Mouse (Mus musculus) stomach, postnatal 0 days (tissue): ENCODE data around the gene Kif7. TPM values are rescaled to one million over a fixed set of nuclear protein-coding genes. Genes with fewer than 3 reads are reported as not detected.

Source experiments
- ATAC-seq: fragments of 200-750 bp; cut with Nextera tagmentation; 2 replicates; pipeline ENCODE4 v1.8.0; 2017; ENCODE audit not compliant: low FRiP score, low TSS enrichment
- DNase-seq: peaks from one replicate; pipeline ENCODE4 v3.0.0-alpha.2; 2016; ENCODE audit warnings: low spot score
- H3K27ac ChIP-seq: fragments of 300-500 bp; sonication (generic); replicated peaks from 2 replicates; pipeline ENCODE4 v1.5.1; 2014; ENCODE audit warnings: mild to moderate bottlenecking, control low read depth
- H3K27me3 ChIP-seq: fragments of 300-500 bp; sonication (generic); 2 replicates; pipeline ENCODE4 v1.6.1; 2014; ENCODE audit warnings: low read length; ENCODE audit not compliant: control insufficient read depth, insufficient read depth
- H3K36me3 ChIP-seq: fragments of 300-500 bp; sonication (generic); 2 replicates; pipeline ENCODE4 v1.6.1; 2014; ENCODE audit warnings: low read length, mixed read lengths; ENCODE audit not compliant: control insufficient read depth, insufficient read depth
- H3K4me1 ChIP-seq: fragments of 300-500 bp; sonication (generic); replicated peaks from 2 replicates; pipeline ENCODE4 v1.6.1; 2014; ENCODE audit warnings: antibody characterized with exemption; ENCODE audit not compliant: control insufficient read depth, insufficient read depth
- H3K4me2 ChIP-seq: fragments of 300-500 bp; sonication (generic); replicated peaks from 2 replicates; pipeline ENCODE4 v1.6.1; 2014; ENCODE audit warnings: low read depth, mild to moderate bottlenecking, control low read depth, moderate library complexity
- H3K4me3 ChIP-seq: fragments of 300-500 bp; sonication (generic); 2 replicates; pipeline ENCODE4 v1.5.1; 2014; ENCODE audit warnings: low read depth, low read length, control low read depth
- H3K9ac ChIP-seq: fragments of 300-500 bp; sonication (generic); 2 replicates; pipeline ENCODE4 v1.6.1; 2014; ENCODE audit warnings: mild to moderate bottlenecking, low read length, control low read depth, mixed read lengths
- H3K9me3 ChIP-seq: fragments of 300-500 bp; sonication (generic); 2 replicates; pipeline ENCODE4 v1.6.1; 2016; ENCODE audit warnings: low read length; ENCODE audit not compliant: control insufficient read depth
- CTCF ChIP-seq: IDR thresholded peaks from 2 replicates; pipeline ENCODE4 v1.5.1; 2016; ENCODE audit warnings: antibody characterized with exemption, low read depth, mild to moderate bottlenecking, moderate library complexity
- EP300 ChIP-seq: optimal IDR thresholded peaks from 2 replicates; pipeline ENCODE3; 2016; ENCODE audit warnings: antibody characterized with exemption
- WGBS: fragments of 180-500 bp; shearing (Covaris S2); extraction: QIAGEN DNeasy Blood & Tissue Kit; methylation state at CpG from one replicate; pipeline ENCODE4 v1.1.7; 2014; 5-methylcytosine and 5-hydroxymethylcytosine counted together
- polyA plus RNA-seq: library from polyadenylated mRNA; unstranded; fragments of >200 nt; fragmentation: Nextera tagmentation; extraction: Ambion mirVana; gene quantifications from 2 replicates; pipeline ENCODE4 v1.2.1, GENCODE M21; 2015

The Kif7 gene
- polyA plus RNA-seq, 1 experiment from 2014 or later = 1.1 TPM

- DNase-seq (peak; percentile 53), ATAC-seq (peak; percentile 67)
- no peak overlapping the region for H3K27ac ChIP-seq
- no peak for TF ChIP-seq EP300
- peak; percentile 63 for TF ChIP-seq CTCF
- H3K9ac ChIP-seq = peak overlapping the region; percentile 41; the same call in 1 of the 2 replicates
- H3K4me2 ChIP-seq = peak overlapping the region; percentile 65
- no peaks in the 10 kb centered on the region for H3K27me3 ChIP-seq
- H3K9me3 ChIP-seq = no peaks in the 10 kb centered on the region
- H3K4me1 ChIP-seq = no peaks in the 10 kb centered on the region
- peak overlapping the region; percentile 40 for H3K4me3 ChIP-seq
- H3K36me3 ChIP-seq = no peaks in the 10 kb centered on the region
- WGBS = 10% methylated on average over 53 of the region's 55 CpGs
Observed at GRCm38 (mm10) chr7:79710130-79710607, 5.4 kb downstream of the Kif7 start.

DNA sequence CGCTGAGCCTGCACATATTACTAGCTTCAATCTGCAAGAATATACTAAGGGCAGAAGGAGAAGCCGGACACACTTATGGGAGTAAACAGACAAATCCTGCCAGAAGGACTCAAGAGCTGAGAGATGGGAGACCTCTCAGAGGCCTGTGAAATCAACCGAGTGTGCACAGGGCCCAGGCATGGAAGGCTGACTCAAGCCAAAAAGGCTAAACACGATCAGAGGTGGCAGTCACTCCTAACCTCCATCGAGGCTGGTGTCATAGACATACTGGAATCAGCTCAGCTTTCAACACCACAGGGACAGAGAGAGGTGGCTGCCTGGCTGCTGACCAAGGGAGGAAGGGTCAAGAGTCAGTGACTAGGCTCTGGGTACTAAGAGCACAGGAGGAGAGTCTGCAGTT lies 10.3 kb downstream of the Kif7 start:
- no peaks in the 10 kb centered on the region for H3K4me1 ChIP-seq
- H3K4me2 ChIP-seq = no peak overlapping the region
- ATAC-seq (no peak), DNase-seq (no peak)
- no peaks in the 10 kb centered on the region for H3K9me3 ChIP-seq
- no peak overlapping the region for H3K27ac ChIP-seq
- WGBS = 87% methylated on average over 5 of the region's 5 CpGs
- no peaks in the 10 kb centered on the region for H3K27me3 ChIP-seq
- peaks cover 10% of the 10 kb centered on the region; the same call in 1 of the 2 replicates for H3K36me3 ChIP-seq
- no peak overlapping the region for H3K9ac ChIP-seq
- H3K4me3 ChIP-seq = no peak overlapping the region
- TF ChIP-seq CTCF (no peak), EP300 (no peak)

- H3K36me3 ChIP-seq = peaks cover 12% of the 10 kb centered on the region
- H3K27me3 ChIP-seq = no peaks in the 10 kb centered on the region
- DNase-seq (no peak), ATAC-seq (no peak)
- H3K4me2 ChIP-seq = no peak overlapping the region
- H3K4me3 ChIP-seq = no peak overlapping the region
- no peak for TF ChIP-seq CTCF
- no peak for TF ChIP-seq EP300
- H3K9ac ChIP-seq = no peak overlapping the region
- WGBS = 83% methylated on average over 16 of the region's 16 CpGs
- H3K9me3 ChIP-seq = no peaks in the 10 kb centered on the region
- H3K27ac ChIP-seq = no peak overlapping the region
- H3K4me1 ChIP-seq = no peaks in the 10 kb centered on the region
Observed at GRCm38 (mm10) chr7:79702755-79703154, 12.8 kb downstream of the Kif7 start.

DNA sequence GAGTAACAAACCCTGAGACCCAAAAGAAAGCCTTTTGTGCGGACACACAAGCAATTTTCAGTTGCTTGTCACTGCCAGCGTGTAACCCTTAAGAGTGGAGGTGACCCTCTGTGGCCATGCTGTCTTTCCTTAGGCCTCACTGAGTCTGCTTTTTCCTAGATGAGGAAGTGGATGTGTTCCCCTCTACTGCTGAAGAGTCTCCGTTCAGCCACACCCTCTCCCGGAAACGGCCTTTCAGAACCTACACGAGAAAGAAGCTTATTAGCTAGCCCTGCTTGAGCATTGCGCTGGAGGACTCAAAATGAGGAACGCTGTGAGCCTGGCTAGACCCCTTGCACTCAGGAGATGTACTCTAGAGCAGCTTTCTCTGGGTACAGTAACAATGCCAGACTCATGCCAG lies 19.0 kb downstream of the Kif7 start:
- Histone ChIP-seq H3K9ac (no peak overlapping the region), H3K9me3 (no peaks in the 10 kb centered on the region), H3K27ac (no peak overlapping the region), H3K4me3 (no peak overlapping the region), H3K36me3 (peaks cover 22% of the 10 kb centered on the region), H3K4me1 (no peaks in the 10 kb centered on the region), H3K27me3 (no peaks in the 10 kb centered on the region), H3K4me2 (no peak overlapping the region)
- ATAC-seq (no peak), DNase-seq (peak; percentile 10)
- TF ChIP-seq CTCF (no peak), EP300 (no peak)
- WGBS = 81% methylated on average over 8 of the region's 8 CpGs

- DNase-seq (no peak), ATAC-seq (no peak)
- Histone ChIP-seq H3K4me1 (no peaks in the 10 kb centered on the region), H3K36me3 (peaks cover 8% of the 10 kb centered on the region), H3K4me3 (no peak overlapping the region), H3K4me2 (no peak overlapping the region), H3K9me3 (no peaks in the 10 kb centered on the region), H3K9ac (no peak overlapping the region), H3K27ac (no peak overlapping the region), H3K27me3 (no peaks in the 10 kb centered on the region)
- 87% methylated on average over 2 of the region's 2 CpGs for WGBS
- TF ChIP-seq EP300 (no peak), CTCF (no peak)
Observed at GRCm38 (mm10) chr7:79680231-79680630, 35.3 kb downstream of the Kif7 start.

DNA sequence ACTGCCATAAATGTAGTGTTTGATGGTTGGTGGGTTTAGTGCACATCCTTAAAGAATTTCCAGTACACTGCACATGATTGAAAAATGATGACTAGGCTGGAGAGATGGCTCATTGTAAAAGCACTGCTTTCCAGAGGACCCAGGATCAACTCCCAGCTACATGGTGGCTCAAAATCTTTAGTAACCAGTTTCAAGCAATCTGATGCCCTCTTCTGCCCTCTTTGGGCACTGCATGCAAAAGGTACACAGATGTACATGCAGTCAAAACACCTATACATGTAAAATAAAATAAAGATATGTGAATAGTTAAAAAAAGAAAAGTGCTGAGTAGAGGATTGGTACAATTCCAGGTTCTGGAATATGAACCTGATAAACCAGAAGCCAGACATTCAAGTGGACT lies 36.3 kb downstream of the Kif7 start:
- Histone ChIP-seq H3K27ac (no peak overlapping the region), H3K36me3 (peaks cover 8% of the 10 kb centered on the region), H3K4me1 (no peaks in the 10 kb centered on the region), H3K4me3 (no peak overlapping the region), H3K9me3 (no peaks in the 10 kb centered on the region), H3K4me2 (no peak overlapping the region), H3K27me3 (no peaks in the 10 kb centered on the region), H3K9ac (no peak overlapping the region)
- peak; percentile 60 for TF ChIP-seq CTCF
- no peak for TF ChIP-seq EP300
- no peak for ATAC-seq
- no peak for DNase-seq
